Mouse (Mus musculus): ENCODE measurements around the gene Rnf26. TPM values are rescaled to one million over a fixed set of nuclear protein-coding genes. Genes with fewer than 3 reads are reported as not detected.

Gene Rnf26
- polyA plus RNA-seq, 1 experiment from 2014 or later = 32.7 TPM

DNA sequence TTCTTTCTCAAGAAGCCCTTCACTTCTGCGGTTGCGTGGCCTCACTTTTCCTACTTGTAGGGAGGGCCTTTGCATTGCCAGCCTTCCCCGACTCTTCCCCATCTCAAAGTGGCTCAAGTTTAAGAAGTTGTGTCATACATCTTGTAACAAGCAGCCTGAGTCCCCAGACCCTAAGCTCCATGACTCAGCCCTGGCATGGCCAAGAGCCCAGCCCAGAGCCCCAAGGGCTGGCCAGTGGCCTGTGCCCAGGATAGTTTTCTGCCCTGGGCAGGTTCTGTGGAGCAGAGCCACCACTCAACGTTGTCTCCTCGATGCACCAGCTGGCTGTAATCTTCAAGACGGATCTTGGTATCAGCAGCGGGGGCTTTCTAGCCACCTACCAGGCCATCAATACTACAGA is 8.4 kb downstream of the Rnf26 start:
- no peak overlapping the region for H3K4me3 ChIP-seq (replicated peaks; ENCODE audit: low read length)
- no peaks in the 10 kb centered on the region for H3K36me3 ChIP-seq (replicated peaks; ENCODE audit: control insufficient read depth, insufficient read depth)
- H3K4me2 ChIP-seq (replicated peaks) = no peak overlapping the region
- ATAC-seq (ENCODE audit: low FRiP score) (no peak), DNase-seq (ENCODE audit: low spot score) (no peak)
- H3K9ac ChIP-seq = no peak overlapping the region
- no peaks in the 10 kb centered on the region for H3K27me3 ChIP-seq (ENCODE audit: control insufficient read depth, insufficient read depth, low read length)
- peaks cover 22% of the 10 kb centered on the region for H3K4me1 ChIP-seq (replicated peaks; ENCODE audit: control insufficient read depth, insufficient read depth, low read length)
- H3K9me3 ChIP-seq (ENCODE audit: control insufficient read depth, low read length) = no peaks in the 10 kb centered on the region
- no peak overlapping the region for H3K27ac ChIP-seq
- WGBS = 92% methylated on average over 7 of the region's 7 CpGs

DNA sequence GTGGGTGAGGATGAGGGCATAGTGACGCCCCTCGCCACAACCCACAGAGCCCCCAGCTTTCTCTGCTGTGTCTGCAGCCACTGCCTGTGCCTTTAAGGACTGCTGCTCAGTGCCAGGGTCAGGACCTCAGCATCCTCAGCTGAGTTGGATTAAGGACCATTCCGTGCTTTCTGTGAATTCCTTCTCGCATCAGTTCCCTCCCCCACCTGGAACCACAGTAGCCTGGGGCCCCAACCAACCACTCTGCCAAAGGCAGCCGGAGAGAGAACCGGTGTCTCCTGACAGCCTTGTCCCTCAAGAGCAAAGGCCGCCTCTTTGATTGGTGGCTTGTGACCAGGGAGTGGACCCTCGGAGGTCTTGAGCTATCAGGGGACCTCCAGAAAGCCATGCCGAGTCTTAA is 11.8 kb downstream of the Rnf26 start, which contains the start of gene Mfrp:
Gene Mfrp (plus strand): TSS at position 240 of the 400 bp plus-strand sequence.
- no peak within 1 kb of the TSS for H3K27ac ChIP-seq
- H3K9ac ChIP-seq = no peak within 1 kb of the TSS
- 64% methylated on average over 9 of the region's 9 CpGs for WGBS
- H3K27me3 ChIP-seq (ENCODE audit: control insufficient read depth, insufficient read depth, low read length) = no peaks in the 10 kb centered on the region
- H3K4me2 ChIP-seq (replicated peaks) = no peak within 1 kb of the TSS
- H3K4me3 ChIP-seq (replicated peaks; ENCODE audit: low read length) = no peak within 1 kb of the TSS
- H3K36me3 ChIP-seq (replicated peaks; ENCODE audit: control insufficient read depth, insufficient read depth) = no peaks in the 10 kb centered on the region
- DNase-seq (ENCODE audit: low spot score) = no peak
- no peaks in the 10 kb centered on the region; the same call in 1 of the 2 replicates for H3K4me1 ChIP-seq (replicated peaks; ENCODE audit: control insufficient read depth, insufficient read depth, low read length)
- H3K9me3 ChIP-seq (ENCODE audit: control insufficient read depth, low read length) = no peaks in the 10 kb centered on the region
- ATAC-seq (ENCODE audit: low FRiP score) = no peak

DNA sequence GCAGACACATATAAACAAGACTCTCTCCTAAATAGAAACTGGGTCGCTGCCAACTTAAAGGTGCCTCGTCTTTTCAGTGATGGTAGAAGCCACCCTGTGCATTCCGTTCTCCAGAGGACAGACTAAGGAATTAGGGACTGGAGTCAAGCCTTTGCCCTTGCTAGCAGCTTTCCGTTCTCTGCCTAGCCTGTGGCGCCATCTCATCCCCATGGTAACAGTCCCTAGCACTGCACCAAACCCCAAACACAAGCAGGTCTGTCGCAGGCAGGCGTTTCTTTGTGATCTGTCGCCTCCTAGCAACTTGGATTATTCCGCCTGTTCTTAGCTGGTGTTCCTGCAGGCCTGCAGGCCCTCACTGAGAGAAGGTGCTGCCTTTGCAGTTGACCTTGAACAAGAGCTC is 16.8 kb downstream of the Rnf26 start:
- DNase-seq (ENCODE audit: low spot score) = no peak
- Histone ChIP-seq H3K9ac (no peak overlapping the region), H3K4me3 (replicated peaks; ENCODE audit: low read length) (no peak overlapping the region), H3K27me3 (ENCODE audit: control insufficient read depth, insufficient read depth, low read length) (no peaks in the 10 kb centered on the region), H3K36me3 (replicated peaks; ENCODE audit: control insufficient read depth, insufficient read depth) (peaks cover 5% of the 10 kb centered on the region; the same call in 1 of the 2 replicates), H3K9me3 (ENCODE audit: control insufficient read depth, low read length) (no peaks in the 10 kb centered on the region), H3K27ac (peak overlapping the region; percentile 68; the same call in 1 of the 2 replicates), H3K4me1 (replicated peaks; ENCODE audit: control insufficient read depth, insufficient read depth, low read length) (peaks cover 5% of the 10 kb centered on the region), H3K4me2 (replicated peaks) (no peak overlapping the region)
- ATAC-seq (ENCODE audit: low FRiP score) = peak; percentile 59; the same call in 1 of the 2 replicates
- 20% methylated on average over 9 of the region's 9 CpGs for WGBS

DNA sequence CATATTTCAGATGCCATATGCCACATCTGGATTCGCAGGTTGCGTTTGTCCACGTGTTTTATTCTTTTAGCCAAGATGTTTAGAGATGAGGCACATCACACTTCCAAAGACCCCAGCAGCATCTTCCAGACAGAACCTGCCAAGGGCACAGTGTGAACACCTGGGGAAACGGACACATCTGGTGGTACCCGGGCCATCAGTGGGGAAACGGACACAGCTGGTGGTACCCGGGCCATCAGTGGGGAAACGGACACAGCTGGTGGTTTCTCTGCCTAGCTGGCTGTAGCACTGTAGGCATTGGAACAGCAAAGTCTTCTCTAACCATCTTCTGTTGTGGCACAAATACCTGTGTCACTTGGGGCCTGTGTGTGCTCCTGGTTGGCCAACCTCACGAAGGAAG is 17.5 kb downstream of the Rnf26 start:
- Histone ChIP-seq H3K27me3 (ENCODE audit: control insufficient read depth, insufficient read depth, low read length) (no peaks in the 10 kb centered on the region), H3K9me3 (ENCODE audit: control insufficient read depth, low read length) (no peaks in the 10 kb centered on the region), H3K27ac (no peak overlapping the region), H3K9ac (no peak overlapping the region), H3K36me3 (replicated peaks; ENCODE audit: control insufficient read depth, insufficient read depth) (peaks cover 9% of the 10 kb centered on the region; the same call in 1 of the 2 replicates), H3K4me1 (replicated peaks; ENCODE audit: control insufficient read depth, insufficient read depth, low read length) (peaks cover 5% of the 10 kb centered on the region), H3K4me3 (replicated peaks; ENCODE audit: low read length) (no peak overlapping the region), H3K4me2 (replicated peaks) (no peak overlapping the region)
- 88% methylated on average over 9 of the region's 9 CpGs for WGBS
- DNase-seq (ENCODE audit: low spot score) (no peak), ATAC-seq (ENCODE audit: low FRiP score) (no peak)

DNA sequence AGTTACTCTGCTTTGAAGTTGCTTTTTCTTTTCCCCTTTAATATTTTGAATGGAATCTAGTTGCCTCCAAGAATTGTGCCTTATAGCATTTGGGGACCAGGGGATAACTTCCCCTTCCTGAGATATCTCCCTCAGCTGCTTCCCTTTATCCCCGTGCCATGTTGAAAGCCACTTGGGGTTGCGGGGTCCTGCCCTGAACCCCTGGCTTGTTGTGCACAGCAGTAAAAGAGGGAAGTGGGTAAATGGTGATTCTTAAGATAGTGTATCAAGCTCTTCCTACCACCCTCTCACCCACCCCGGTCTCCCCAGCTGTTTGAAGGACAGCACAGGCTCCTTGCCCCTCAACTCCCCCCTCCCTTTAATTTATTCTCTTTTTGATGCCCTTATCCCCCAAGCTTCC is 18.6 kb downstream of the Rnf26 start:
- WGBS = 88% methylated on average over 3 of the region's 3 CpGs
- DNase-seq (ENCODE audit: low spot score) (no peak), ATAC-seq (ENCODE audit: low FRiP score) (no peak)
- H3K4me1 ChIP-seq (replicated peaks; ENCODE audit: control insufficient read depth, insufficient read depth, low read length) = peaks cover 5% of the 10 kb centered on the region
- H3K27me3 ChIP-seq (ENCODE audit: control insufficient read depth, insufficient read depth, low read length) = no peaks in the 10 kb centered on the region
- H3K27ac ChIP-seq = no peak overlapping the region
- no peaks in the 10 kb centered on the region for H3K9me3 ChIP-seq (ENCODE audit: control insufficient read depth, low read length)
- peaks cover 9% of the 10 kb centered on the region; the same call in 1 of the 2 replicates for H3K36me3 ChIP-seq (replicated peaks; ENCODE audit: control insufficient read depth, insufficient read depth)
- no peak overlapping the region for H3K9ac ChIP-seq
- H3K4me2 ChIP-seq (replicated peaks) = no peak overlapping the region
- H3K4me3 ChIP-seq (replicated peaks; ENCODE audit: low read length) = no peak overlapping the region

DNA sequence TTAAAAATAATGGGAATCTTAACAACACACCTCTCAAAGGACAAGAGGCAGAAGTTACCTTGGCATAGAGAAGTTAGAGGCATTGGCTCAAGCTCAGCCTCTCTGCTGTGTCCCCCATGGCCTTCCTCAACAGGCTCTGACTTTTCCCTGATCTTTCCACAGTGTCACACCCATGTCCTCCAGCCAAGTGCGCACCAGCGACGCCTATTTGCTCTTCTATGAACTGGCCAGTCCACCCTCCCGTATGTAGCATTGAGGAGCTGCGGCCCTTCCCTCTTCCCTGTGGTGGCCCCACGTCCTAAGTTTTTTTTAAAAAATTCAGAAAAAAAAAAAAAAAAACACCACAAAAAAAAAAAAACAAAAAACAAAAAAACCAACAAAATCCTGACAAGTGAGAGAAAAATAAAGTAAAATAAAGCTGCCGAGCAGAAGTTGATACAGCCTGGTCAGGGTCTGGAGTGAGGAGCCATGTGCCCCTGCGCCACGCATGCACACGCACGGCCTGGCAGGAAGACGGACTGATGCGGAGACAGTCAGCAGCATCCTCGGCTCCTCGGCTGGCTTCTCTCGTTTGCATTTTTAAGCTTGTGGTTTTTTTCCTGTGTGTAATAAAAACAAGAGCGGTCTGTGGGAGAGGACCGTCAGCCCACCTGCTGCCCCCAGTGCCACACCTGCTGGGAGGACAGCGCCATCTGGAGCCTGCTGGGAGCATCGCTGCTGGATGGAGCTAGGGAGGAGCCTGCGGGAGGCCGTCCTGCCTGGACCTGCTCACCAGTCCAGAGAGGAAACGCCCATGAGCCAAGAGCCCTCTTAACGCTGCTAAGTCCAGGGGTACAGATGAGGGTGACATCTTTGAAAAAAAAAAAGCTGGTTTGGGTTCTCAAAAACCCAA is 19.5 kb downstream of the Rnf26 start:
- H3K9ac ChIP-seq = 0 out of 2 replicates have a peak overlapping the region, but pooled peaks have one; percentile 28

DNA sequence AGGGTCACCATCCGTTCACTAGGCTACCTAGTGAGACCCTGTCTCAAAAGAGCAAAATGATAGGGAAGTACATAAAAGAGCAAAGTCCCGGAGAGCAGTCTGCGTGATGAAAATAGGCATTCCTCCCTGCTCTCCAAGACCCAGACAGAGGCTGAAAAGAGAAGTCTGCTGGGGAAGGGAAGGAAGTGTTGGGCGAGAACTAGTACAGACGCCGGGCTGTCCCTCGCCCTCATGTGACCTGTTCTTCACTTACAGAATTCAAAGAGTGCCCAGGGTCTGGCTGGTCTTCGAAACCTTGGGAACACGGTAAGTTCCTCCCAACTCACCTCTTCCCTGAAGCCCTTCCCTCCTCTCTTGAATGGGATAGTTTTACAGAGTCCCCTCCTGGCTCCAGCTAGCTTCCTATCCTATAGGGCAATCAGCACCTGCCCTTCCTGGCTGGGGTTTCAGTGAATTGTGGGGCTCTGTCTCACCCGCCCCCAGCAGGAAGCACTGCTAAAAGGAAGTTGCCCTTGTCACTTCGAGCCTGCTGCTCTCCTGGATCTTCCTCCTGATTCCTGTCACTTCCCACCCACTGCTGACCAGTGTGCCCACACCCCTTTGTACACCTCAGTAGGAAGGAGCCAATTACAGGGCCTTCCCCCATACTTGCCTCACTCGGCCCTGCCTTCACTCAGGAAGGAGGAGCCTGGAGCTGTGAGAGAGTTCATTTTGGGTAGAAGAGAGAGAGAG is 24.3 kb downstream of the Rnf26 start:
- Histone ChIP-seq H3K36me3 (replicated peaks; ENCODE audit: control insufficient read depth, insufficient read depth) (peaks cover 9% of the 10 kb centered on the region; the same call in 1 of the 2 replicates), H3K4me1 (replicated peaks; ENCODE audit: control insufficient read depth, insufficient read depth, low read length) (peaks cover 14% of the 10 kb centered on the region), H3K27me3 (ENCODE audit: control insufficient read depth, insufficient read depth, low read length) (peaks cover 31% of the 10 kb centered on the region), H3K4me2 (replicated peaks) (no peak overlapping the region), H3K9me3 (ENCODE audit: control insufficient read depth, low read length) (no peaks in the 10 kb centered on the region), H3K4me3 (replicated peaks; ENCODE audit: low read length) (no peak overlapping the region), H3K9ac (no peak overlapping the region), H3K27ac (no peak overlapping the region)
- 70% methylated on average over 12 of the region's 12 CpGs for WGBS
- no peak for ATAC-seq (ENCODE audit: low FRiP score)
- DNase-seq (ENCODE audit: low spot score) = no peak

More for the DNA sequence above, 19.5 kb downstream of the Rnf26 start:
- Histone ChIP-seq H3K4me1 (replicated peaks; ENCODE audit: control insufficient read depth, insufficient read depth, low read length) (peaks cover 5% of the 10 kb centered on the region), H3K27ac (no peak overlapping the region), H3K4me2 (replicated peaks) (peak overlapping the region; percentile 44), H3K27me3 (ENCODE audit: control insufficient read depth, insufficient read depth, low read length) (no peaks in the 10 kb centered on the region), H3K36me3 (replicated peaks; ENCODE audit: control insufficient read depth, insufficient read depth) (peaks cover 9% of the 10 kb centered on the region; the same call in 1 of the 2 replicates), H3K4me3 (replicated peaks; ENCODE audit: low read length) (peak overlapping the region; percentile 17), H3K9me3 (ENCODE audit: control insufficient read depth, low read length) (no peaks in the 10 kb centered on the region)
- 0 out of 2 replicates have a peak, but pooled peaks have one; percentile 47 for ATAC-seq (ENCODE audit: low FRiP score)
- WGBS = 31% methylated on average over 24 of the region's 24 CpGs
- peak; percentile 69 for DNase-seq (ENCODE audit: low spot score)

DNA sequence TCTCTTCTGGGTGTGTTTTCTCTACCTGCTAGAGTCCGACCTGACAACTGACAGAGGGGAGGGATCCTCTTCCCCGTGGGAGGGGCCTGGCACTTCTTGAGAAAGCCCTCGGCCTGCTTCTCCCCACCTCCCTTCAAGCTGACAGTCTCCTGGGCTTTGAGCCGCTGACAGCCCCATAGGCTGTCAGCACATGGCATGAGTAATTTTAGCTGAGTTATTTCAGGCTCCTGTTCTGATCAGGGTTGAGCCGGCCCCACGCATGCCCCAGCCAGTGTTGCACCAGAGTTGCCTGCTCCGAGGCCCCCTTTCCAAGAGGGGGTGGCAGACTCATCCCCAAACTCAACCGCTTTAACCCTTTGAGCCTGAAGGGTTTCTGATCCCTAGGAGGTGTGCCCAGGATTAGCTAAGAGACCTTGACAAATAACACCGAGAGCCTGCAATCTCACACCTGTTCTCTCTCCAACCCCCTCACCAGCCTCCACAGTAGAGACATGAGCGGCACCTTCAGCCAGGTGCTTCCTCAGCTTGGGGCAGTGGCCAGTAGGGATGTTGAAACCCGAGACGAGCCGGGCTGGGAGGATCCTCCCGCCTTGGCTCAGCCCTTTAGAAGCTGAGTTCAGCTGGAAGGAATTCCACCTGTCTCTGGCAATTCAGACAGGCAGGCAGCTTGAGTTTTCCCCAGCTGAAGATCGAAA is 25.4 kb downstream of the Rnf26 start:
- Histone ChIP-seq H3K4me3 (replicated peaks; ENCODE audit: low read length) (no peak overlapping the region), H3K36me3 (replicated peaks; ENCODE audit: control insufficient read depth, insufficient read depth) (peaks cover 9% of the 10 kb centered on the region; the same call in 1 of the 2 replicates), H3K9ac (no peak overlapping the region), H3K9me3 (ENCODE audit: control insufficient read depth, low read length) (no peaks in the 10 kb centered on the region), H3K27ac (no peak overlapping the region), H3K4me2 (replicated peaks) (no peak overlapping the region), H3K27me3 (ENCODE audit: control insufficient read depth, insufficient read depth, low read length) (peaks cover 40% of the 10 kb centered on the region), H3K4me1 (replicated peaks; ENCODE audit: control insufficient read depth, insufficient read depth, low read length) (peaks cover 16% of the 10 kb centered on the region)
- WGBS = 20% methylated on average over 15 of the region's 15 CpGs
- DNase-seq (ENCODE audit: low spot score) (no peak), ATAC-seq (ENCODE audit: low FRiP score) (no peak)
